Mouse (Mus musculus) B cell, adult (primary cell): ENCODE measurements around the gene Frem3. TPM values are rescaled to one million over a fixed set of nuclear protein-coding genes. Genes with fewer than 3 reads are reported as not detected.

Experiments
- total RNA-seq: library from RNA; stranded (reverse); gene quantifications from 4 replicates; pipeline ENCODE4 v1.2.4, GENCODE M21; 2023; ENCODE audit not compliant: inconsistent age

The Frem3 gene
- total RNA-seq = not detected in 4 replicates

DNA sequence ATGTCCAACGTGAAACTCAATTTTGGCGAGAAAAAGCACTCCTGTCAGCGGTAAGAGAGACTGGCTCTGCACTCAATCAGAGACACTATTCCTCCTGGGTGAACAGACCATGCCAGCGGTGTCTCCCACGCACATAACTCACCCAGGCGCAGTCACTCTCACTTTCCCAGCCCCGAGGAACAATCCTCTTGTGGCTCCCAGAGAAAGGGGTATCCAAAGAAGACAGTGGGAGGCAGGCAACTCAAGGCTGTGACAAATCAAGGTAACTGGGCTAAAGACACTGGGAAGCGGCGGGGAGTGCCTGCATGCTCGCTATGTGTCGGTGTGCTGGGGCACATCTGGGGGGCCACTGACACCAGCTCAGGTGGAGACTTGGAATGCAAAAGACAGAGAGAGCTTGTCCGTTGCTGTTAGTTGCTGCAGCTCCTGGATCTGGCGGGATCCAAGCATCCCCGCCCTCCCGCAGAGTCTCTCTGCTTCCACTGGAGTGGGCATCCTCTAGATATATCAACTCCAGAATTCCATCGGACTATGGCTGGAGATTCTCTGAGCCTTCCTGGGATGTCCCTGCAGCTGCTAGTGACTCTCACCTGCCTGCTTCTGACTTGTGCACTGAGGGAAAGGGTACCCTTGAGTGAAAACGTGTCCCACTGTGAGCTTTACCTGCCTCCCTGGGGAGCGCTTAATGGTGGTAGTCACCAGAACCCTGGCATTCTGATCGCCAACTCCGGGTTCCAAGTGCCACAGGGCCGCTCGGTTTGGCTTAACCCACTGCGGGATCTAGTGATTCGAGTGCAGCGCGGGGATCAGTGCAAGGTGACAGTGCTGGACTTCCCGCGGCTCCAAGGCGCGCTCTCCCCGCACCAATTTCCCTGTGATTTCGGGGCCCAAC is at the start of gene Frem3:
Frem3 (plus strand) TSS at position 532 of the 892 bp plus-strand sequence.

DNA sequence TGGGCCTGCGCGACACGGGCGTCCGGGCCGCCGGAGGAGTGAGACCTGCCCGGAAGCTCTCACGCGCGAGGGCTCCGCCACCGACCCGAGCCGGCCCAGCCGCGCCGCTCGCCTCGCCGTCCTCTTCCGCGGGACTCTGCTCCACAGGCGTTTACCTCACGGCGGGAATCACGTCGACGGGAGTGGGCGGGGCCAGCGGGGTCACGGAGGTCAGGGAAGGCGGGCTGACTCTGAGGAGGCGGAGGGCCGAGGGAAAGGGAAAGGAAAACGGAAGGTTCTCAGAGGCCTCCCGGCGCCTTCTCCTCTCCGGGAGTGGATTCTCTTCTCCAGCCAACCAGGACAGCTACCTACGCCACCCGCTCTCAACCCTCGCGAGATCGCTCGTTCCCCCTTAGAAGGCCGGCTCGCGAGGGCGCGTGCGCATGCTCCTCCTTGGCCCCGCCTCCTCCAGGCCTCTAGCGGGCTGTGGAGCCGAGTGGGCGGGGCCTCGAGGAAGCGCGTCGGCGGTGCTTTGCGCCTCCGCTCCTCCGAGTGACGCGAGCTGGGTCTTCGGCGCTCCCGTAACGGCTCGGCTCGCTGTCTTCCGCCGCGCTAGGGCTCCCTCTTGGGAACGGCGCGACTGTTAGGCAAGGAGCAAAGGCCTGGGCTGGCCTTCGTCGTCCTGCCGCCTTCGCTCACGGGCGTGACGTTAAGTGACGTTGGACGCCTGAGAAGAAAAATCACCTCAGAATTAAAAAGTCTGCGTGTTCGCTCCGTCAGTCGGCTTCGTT is 128.5 kb downstream of the Frem3 start, which contains the start of gene Smarca5:
Smarca5 (minus strand) TSS at position 343 of the 770 bp plus-strand sequence.

Other genes starting within 250 kb of the Frem3 start
- not detected in 4 replicates for gene Gypa, start 117.3 kb upstream of the Frem3 start, total RNA-seq
- gene Smarca5, start 128.4 kb downstream of the Frem3 start, total RNA-seq = 175 to 192 TPM (median 187 TPM) in 4 replicates